Mouse (Mus musculus) liver, adult 2 months (tissue): Measurements from ENCODE around the gene Polk.

Experiments
- CTCF ChIP-seq: fragments of 200-500 bp; IDR thresholded peaks from 2 replicates; pipeline ENCODE4 v1.5.1; 2011; ENCODE audit warnings: low read depth, low read length, control low read depth
- POLR2A ChIP-seq: fragments of 200-500 bp; IDR thresholded peaks from 2 replicates; pipeline ENCODE4 v1.6.1; 2011; ENCODE audit warnings: low read length, control low read depth; ENCODE audit not compliant: insufficient read depth; ENCODE audit errors: extremely low read depth

DNA sequence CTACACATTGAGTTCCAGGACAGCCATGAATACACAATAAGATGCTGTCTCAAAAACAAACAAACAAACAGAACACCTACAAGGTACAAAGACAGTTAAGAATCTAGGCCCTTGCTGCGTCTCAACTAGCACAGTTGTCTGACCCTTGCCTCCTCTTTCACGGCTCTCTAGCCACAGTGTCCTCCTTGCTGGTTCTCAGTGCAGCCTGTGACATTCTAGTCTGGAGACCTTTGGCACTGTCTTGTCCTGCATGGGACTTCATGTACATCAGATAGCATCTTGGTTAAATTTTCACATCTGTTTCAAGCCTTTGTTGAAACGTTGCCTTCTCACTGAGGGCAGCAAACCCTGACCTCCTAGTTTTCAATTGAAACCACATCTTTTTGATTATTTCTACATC lies 13.6 kb downstream of the Polk start:
- TF ChIP-seq CTCF, result no peak
- no peak for TF ChIP-seq POLR2A
